Mouse (Mus musculus): ENCODE results near the gene Cbx8. TPM values are rescaled to one million over a fixed set of nuclear protein-coding genes. Genes with fewer than 3 reads are reported as not detected.

Gene Cbx8
- polyA plus RNA-seq, 1 experiment from 2014 or later: 6.8 TPM

GRCm38 (mm10) chr11:119066841-119067240, 26.1 kb upstream of the Cbx8 start:
- H3K27me3 ChIP-seq (ENCODE audit: control insufficient read depth, insufficient read depth, low read length): peaks cover 8% of the 10 kb centered on the region

DNA sequence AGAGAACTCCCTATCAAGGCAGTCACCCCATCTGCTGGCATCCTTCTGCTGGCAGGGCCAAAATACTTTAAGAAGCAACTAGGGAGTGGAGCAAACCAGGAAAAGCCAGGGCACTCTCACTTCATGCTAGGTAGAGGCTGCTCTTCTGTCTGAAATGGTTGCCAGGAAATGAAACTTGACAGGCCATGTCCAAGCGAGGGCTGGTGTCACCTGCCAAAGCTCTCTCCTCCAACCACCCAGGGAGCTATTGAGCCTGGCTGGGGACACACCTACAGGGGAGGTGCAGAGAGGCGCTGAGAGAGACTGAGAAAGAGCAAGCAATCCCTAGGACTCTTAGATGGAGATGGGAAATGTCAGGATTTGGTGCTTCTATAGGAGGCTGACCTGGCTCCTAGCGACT, 18.5 kb upstream of the Cbx8 start:
- no peak for DNase-seq (ENCODE audit: low spot score)
- H3K36me3 ChIP-seq (ENCODE audit: control insufficient read depth, insufficient read depth, low read length): no peaks in the 10 kb centered on the region
- no peak overlapping the region for H3K4me3 ChIP-seq (ENCODE audit: low read depth, low read length)
- H3K9ac ChIP-seq (ENCODE audit: low read length): no peak overlapping the region
- H3K27ac ChIP-seq (ENCODE audit: low read depth, low read length): no peak overlapping the region
- ATAC-seq (ENCODE audit: insufficient read depth, low FRiP score, low TSS enrichment): no peak
- no peak overlapping the region for H3K4me2 ChIP-seq (ENCODE audit: low read depth)
- 8% methylated on average over 3 of the region's 3 CpGs for WGBS
- peaks cover 21% of the 10 kb centered on the region for H3K4me1 ChIP-seq (ENCODE audit: control insufficient read depth, insufficient read depth, low read length)
- H3K27me3 ChIP-seq (ENCODE audit: control insufficient read depth, insufficient read depth, low read length): peaks cover 71% of the 10 kb centered on the region
- no peaks in the 10 kb centered on the region for H3K9me3 ChIP-seq (ENCODE audit: control insufficient read depth, low read length)

More at GRCm38 (mm10) chr11:119066841-119067240, 26.1 kb upstream of the Cbx8 start:
- Histone ChIP-seq H3K9me3 (ENCODE audit: control insufficient read depth, low read length) (no peaks in the 10 kb centered on the region), H3K4me2 (ENCODE audit: low read depth) (no peak overlapping the region), H3K4me3 (ENCODE audit: low read depth, low read length) (no peak overlapping the region), H3K27ac (ENCODE audit: low read depth, low read length) (no peak overlapping the region), H3K36me3 (ENCODE audit: control insufficient read depth, insufficient read depth, low read length) (no peaks in the 10 kb centered on the region), H3K4me1 (ENCODE audit: control insufficient read depth, insufficient read depth, low read length) (no peaks in the 10 kb centered on the region), H3K9ac (ENCODE audit: low read length) (no peak overlapping the region)
- no peak for ATAC-seq (ENCODE audit: insufficient read depth, low FRiP score, low TSS enrichment)
- DNase-seq (ENCODE audit: low spot score): no peak
- WGBS: 85% methylated on average over 8 of the region's 8 CpGs

DNA sequence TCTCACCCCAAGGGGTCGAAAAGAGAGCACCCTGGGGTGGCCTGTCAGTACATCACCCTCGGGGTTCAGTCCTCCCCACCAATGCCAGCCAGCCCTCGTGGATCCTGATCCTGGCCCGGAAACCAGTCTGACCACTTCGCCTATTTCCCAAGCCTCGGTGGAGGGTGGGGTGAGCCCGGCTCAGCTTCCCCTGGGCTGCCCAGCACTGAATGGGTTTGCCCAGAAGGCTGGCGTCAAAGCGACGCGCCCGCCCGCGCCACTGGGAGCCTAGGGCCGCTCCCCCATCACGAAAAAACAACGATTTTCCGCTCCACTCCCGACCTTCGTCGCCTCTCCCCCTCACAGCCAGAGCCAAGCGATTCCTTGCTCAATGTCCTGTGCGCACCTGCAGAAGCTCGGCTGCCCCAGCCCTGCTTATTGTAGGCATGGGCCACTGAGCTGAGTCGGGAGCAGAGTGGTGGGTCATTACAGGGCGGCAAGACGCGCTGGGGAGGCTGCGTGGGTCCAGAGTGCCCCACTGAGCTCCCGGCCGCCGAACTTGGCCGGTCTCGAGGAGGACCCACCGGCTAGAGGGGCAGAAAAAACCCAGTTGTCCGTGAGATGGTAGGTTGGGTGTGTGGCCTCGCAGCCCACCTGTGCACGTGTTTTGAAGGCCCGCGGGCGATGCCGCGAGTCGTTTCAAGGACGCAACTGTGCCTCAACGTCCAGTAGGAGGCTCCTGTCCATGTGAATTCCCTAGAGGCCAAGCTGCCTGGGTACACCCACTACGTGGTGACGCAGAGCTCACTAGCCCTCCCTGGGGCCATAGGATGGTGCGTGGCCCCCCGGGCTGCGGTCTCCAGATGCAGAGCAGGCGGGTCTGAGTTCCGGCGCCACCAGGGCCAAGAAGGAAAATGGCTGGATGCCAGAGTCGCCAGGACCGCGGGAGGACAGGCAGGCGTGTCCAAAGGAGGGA, 17.5 kb upstream of the Cbx8 start:
- Histone ChIP-seq H3K9ac (ENCODE audit: low read length) (peak overlapping the region; percentile 10; the same call in 1 of the 2 replicates), H3K36me3 (ENCODE audit: control insufficient read depth, insufficient read depth, low read length) (no peaks in the 10 kb centered on the region), H3K4me2 (ENCODE audit: low read depth) (peak overlapping the region; percentile 92; the same call in 1 of the 2 replicates), H3K4me1 (ENCODE audit: control insufficient read depth, insufficient read depth, low read length) (peaks cover 28% of the 10 kb centered on the region), H3K4me3 (ENCODE audit: low read depth, low read length) (peak overlapping the region; percentile 11), H3K27ac (ENCODE audit: low read depth, low read length) (no peak overlapping the region), H3K9me3 (ENCODE audit: control insufficient read depth, low read length) (no peaks in the 10 kb centered on the region), H3K27me3 (ENCODE audit: control insufficient read depth, insufficient read depth, low read length) (peaks cover 78% of the 10 kb centered on the region)
- no peak for ATAC-seq (ENCODE audit: insufficient read depth, low FRiP score, low TSS enrichment)
- DNase-seq (ENCODE audit: low spot score): peak; percentile 45
- WGBS: 2% methylated on average over 58 of the region's 58 CpGs

GRCm38 (mm10) chr11:119057291-119057690, 16.5 kb upstream of the Cbx8 start:
- 4% methylated on average over 9 of the region's 9 CpGs for WGBS
- Histone ChIP-seq H3K27ac (ENCODE audit: low read depth, low read length) (no peak overlapping the region), H3K36me3 (ENCODE audit: control insufficient read depth, insufficient read depth, low read length) (no peaks in the 10 kb centered on the region), H3K4me1 (ENCODE audit: control insufficient read depth, insufficient read depth, low read length) (peaks cover 36% of the 10 kb centered on the region), H3K4me3 (ENCODE audit: low read depth, low read length) (peak overlapping the region; percentile 44), H3K9me3 (ENCODE audit: control insufficient read depth, low read length) (no peaks in the 10 kb centered on the region), H3K27me3 (ENCODE audit: control insufficient read depth, insufficient read depth, low read length) (peaks cover 81% of the 10 kb centered on the region), H3K4me2 (ENCODE audit: low read depth) (peak overlapping the region; percentile 92), H3K9ac (ENCODE audit: low read length) (peak overlapping the region; percentile 95)
- DNase-seq (ENCODE audit: low spot score): no peak
- ATAC-seq (ENCODE audit: insufficient read depth, low FRiP score, low TSS enrichment): no peak

GRCm38 (mm10) chr11:119056301-119057211, 15.8 kb upstream of the Cbx8 start:
- Histone ChIP-seq H3K27me3 (ENCODE audit: control insufficient read depth, insufficient read depth, low read length) (peaks cover 83% of the 10 kb centered on the region), H3K4me1 (ENCODE audit: control insufficient read depth, insufficient read depth, low read length) (peaks cover 36% of the 10 kb centered on the region), H3K9ac (ENCODE audit: low read length) (peak overlapping the region; percentile 95), H3K36me3 (ENCODE audit: control insufficient read depth, insufficient read depth, low read length) (no peaks in the 10 kb centered on the region), H3K27ac (ENCODE audit: low read depth, low read length) (peak overlapping the region; percentile 40; the same call in 1 of the 2 replicates), H3K4me3 (ENCODE audit: low read depth, low read length) (peak overlapping the region; percentile 44), H3K4me2 (ENCODE audit: low read depth) (peak overlapping the region; percentile 92), H3K9me3 (ENCODE audit: control insufficient read depth, low read length) (no peaks in the 10 kb centered on the region)
- under 1% methylated on average over 63 of the region's 65 CpGs for whole genome bisulfite sequencing
- DNase-seq (ENCODE audit: low spot score) (peak; percentile 75), ATAC-seq (ENCODE audit: insufficient read depth, low FRiP score, low TSS enrichment) (no peak)

DNA sequence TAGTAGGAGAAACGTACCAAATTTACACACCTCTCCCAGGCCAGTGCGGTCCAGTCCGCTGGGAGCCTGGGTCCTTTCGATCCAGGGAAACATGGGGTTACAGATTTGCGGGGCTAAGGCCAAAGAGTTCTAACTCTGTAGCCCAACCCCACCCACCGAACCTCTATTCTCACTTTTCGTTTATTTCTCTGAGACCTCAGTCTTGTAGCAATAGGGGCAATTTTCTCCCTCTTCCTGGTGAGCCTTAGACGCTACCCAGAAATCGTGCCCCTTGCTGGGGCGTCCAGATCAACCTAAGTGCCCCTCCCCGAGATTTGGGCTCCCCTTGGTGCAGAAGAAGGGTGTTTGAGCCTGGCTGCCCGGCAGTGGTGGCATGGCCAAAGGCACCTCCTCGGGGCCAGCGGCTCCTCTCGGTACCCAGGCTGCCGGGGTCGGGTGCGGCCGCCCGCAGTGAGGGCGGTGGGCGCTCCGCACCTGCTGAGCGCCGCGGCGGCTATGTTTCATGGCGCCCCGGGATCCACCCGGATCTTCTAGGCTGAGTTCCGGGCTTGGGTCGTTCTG, 14.9 kb upstream of the Cbx8 start:
- no peaks in the 10 kb centered on the region for H3K9me3 ChIP-seq (ENCODE audit: control insufficient read depth, low read length)
- no peaks in the 10 kb centered on the region for H3K36me3 ChIP-seq (ENCODE audit: control insufficient read depth, insufficient read depth, low read length)
- ATAC-seq (ENCODE audit: insufficient read depth, low FRiP score, low TSS enrichment) (no peak), DNase-seq (ENCODE audit: low spot score) (no peak)
- peak overlapping the region; percentile 44 for H3K4me3 ChIP-seq (ENCODE audit: low read depth, low read length)
- H3K9ac ChIP-seq (ENCODE audit: low read length): no peak overlapping the region; the same call in 1 of the 2 replicates
- H3K27ac ChIP-seq (ENCODE audit: low read depth, low read length): no peak overlapping the region
- 1% methylated on average over 32 of the region's 32 CpGs for WGBS
- H3K4me2 ChIP-seq (ENCODE audit: low read depth): peak overlapping the region; percentile 92
- peaks cover 36% of the 10 kb centered on the region for H3K4me1 ChIP-seq (ENCODE audit: control insufficient read depth, insufficient read depth, low read length)
- peaks cover 85% of the 10 kb centered on the region for H3K27me3 ChIP-seq (ENCODE audit: control insufficient read depth, insufficient read depth, low read length)

DNA sequence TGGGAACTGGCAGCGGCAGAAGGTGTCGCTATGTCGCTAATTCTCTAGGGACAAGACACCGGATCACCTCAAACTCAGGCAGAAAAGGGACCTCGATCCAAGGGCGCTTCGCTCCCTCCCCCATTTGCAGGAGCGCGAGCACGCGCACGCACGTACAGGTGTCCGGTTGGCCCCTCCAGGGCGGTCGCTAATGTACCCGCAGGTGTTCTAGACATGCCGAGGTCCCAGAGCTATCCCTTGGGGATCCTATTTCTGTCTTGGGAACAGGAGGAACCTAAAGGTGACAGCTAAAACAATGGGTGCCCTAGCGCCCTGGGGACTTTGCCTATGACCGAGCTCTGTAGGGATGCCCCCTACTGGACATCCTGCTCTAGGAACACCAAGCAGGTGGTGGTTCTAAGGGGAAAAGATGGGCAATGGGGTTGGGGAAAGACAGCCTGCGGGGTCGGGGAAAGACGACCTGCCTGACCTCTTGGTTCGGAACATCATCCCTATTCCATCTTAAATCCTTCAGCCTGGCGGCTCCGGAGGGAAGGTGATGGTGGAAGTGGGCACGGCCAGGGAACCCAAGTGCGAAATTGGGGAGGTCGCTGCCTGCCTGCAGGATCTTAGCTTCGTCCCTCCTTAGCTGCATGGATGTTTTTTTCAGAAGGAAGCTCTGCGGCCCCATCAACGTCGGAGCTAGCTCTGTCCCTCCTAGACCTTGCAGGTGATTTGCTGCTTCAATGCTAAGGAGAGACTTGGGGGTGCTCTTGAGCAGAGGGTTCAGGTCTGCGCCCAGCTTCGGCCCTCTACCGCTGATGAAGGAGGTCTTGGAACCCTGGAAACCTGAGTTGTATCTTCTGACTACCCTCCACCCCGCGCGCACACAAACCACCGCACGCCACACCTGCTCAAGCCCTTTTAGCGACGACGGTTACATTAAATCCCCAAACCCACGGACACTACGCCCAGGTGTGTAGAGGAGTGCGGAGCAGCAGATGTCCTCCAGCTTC, 13.9 kb upstream of the Cbx8 start:
- H3K4me3 ChIP-seq (ENCODE audit: low read depth, low read length): peak overlapping the region; percentile 29
- no peaks in the 10 kb centered on the region for H3K9me3 ChIP-seq (ENCODE audit: control insufficient read depth, low read length)
- peaks cover 36% of the 10 kb centered on the region for H3K4me1 ChIP-seq (ENCODE audit: control insufficient read depth, insufficient read depth, low read length)
- ATAC-seq (ENCODE audit: insufficient read depth, low FRiP score, low TSS enrichment) (no peak), DNase-seq (ENCODE audit: low spot score) (peak; percentile 55)
- no peaks in the 10 kb centered on the region for H3K36me3 ChIP-seq (ENCODE audit: control insufficient read depth, insufficient read depth, low read length)
- peak overlapping the region; percentile 46 for H3K4me2 ChIP-seq (ENCODE audit: low read depth)
- H3K27ac ChIP-seq (ENCODE audit: low read depth, low read length): no peak overlapping the region
- WGBS: under 1% methylated on average over 47 of the region's 47 CpGs
- H3K27me3 ChIP-seq (ENCODE audit: control insufficient read depth, insufficient read depth, low read length): peaks cover 85% of the 10 kb centered on the region
- H3K9ac ChIP-seq (ENCODE audit: low read length): no peak overlapping the region
